ENCODE assay signal across 23 mouse cellular contexts in genomic region chr16:29982224-29982785, GRCm38 (mm10).
"Had no signal": no experiment of that assay in that cellular context is flagged by ENCODE, and none has a peak within 500 bp of the region (broad histone marks: within the 10 kb centered on the region; RNA-seq: fewer than 3 reads in every experiment).

No protein-coding gene starts in this region.

- DNase-seq: gastrocnemius, postnatal 14 days; gastrocnemius, postnatal 36 days; heart, adult 11 months; heart, adult 2 months; heart, postnatal 14 days; heart, postnatal 36 days; kidney, adult 18-20 months; kidney, adult 8-10 months; kidney, postnatal 10 days; kidney, postnatal 25 days; kidney, postnatal 4 days; liver; liver, embryonic 13.5 days had no signal

- H3K27ac ChIP-seq: heart, adult 2 months; heart, embryonic 13.5 days; heart, embryonic 15.5 days; hindbrain, embryonic 14.5 days; intestine, embryonic 15.5 days; layer of hippocampus, adult 2 months; left cerebral cortex, adult 2 months; limb, embryonic 12.5 days; liver, embryonic 13.5 days had no signal

- H3K4me1 ChIP-seq: intestine, embryonic 15.5 days had no signal

- H3K9me3 ChIP-seq: heart, embryonic 13.5 days; heart, embryonic 15.5 days; intestine, embryonic 15.5 days; limb, embryonic 10.5 days; limb, embryonic 12.5 days; liver, embryonic 13.5 days had no signal

- H3K9ac ChIP-seq: heart, embryonic 13.5 days; heart, embryonic 15.5 days; hindbrain, embryonic 14.5 days; intestine, embryonic 15.5 days; limb, embryonic 12.5 days; liver, embryonic 13.5 days had no signal

- H3K4me3 ChIP-seq: heart, adult 2 months; heart, embryonic 13.5 days; heart, embryonic 15.5 days; intestine, embryonic 15.5 days; layer of hippocampus, adult 2 months; left cerebral cortex, adult 2 months; limb, embryonic 10.5 days; limb, embryonic 12.5 days; liver, embryonic 13.5 days had no signal

- H3K36me3 ChIP-seq: heart, embryonic 13.5 days; heart, embryonic 15.5 days; intestine, embryonic 15.5 days; limb, embryonic 10.5 days; limb, embryonic 12.5 days; liver, embryonic 13.5 days had no signal

- H3K27me3 ChIP-seq: heart, embryonic 15.5 days; intestine, embryonic 15.5 days; liver, embryonic 13.5 days had no signal

- H3K4me2 ChIP-seq: heart, embryonic 11.5 days; heart, embryonic 13.5 days; heart, embryonic 15.5 days; hindbrain, embryonic 14.5 days; intestine, embryonic 15.5 days; limb, embryonic 12.5 days; liver, embryonic 11.5 days; liver, embryonic 13.5 days had no signal
